Mouse (Mus musculus) lung, embryonic 16.5 days (tissue): ENCODE measurements around the gene Slc39a7. TPM values are rescaled to one million over a fixed set of nuclear protein-coding genes. Genes with fewer than 3 reads are reported as not detected.

Experiments
- ATAC-seq: fragments of 200-750 bp; cut with Nextera tagmentation; 2 replicates; pipeline ENCODE4 v1.8.0; 2017; ENCODE audit warnings: low read depth, mild to moderate bottlenecking, moderate library complexity
- H3K27ac ChIP-seq: fragments of 300-500 bp; sonication (generic); 2 replicates; pipeline ENCODE4 v1.5.1; 2014; ENCODE audit warnings: mild to moderate bottlenecking, control low read depth, low read length
- H3K27me3 ChIP-seq: fragments of 300-500 bp; sonication (generic); 2 replicates; pipeline ENCODE4 v1.6.1; 2014; ENCODE audit warnings: low read depth, low read length, mixed read lengths; ENCODE audit not compliant: control insufficient read depth, insufficient read depth
- H3K36me3 ChIP-seq: fragments of 300-500 bp; sonication (generic); 2 replicates; pipeline ENCODE4 v1.6.1; 2014; ENCODE audit warnings: low read length; ENCODE audit not compliant: control insufficient read depth, insufficient read depth
- H3K4me1 ChIP-seq: fragments of 300-500 bp; sonication (generic); replicated peaks from 2 replicates; pipeline ENCODE4 v1.6.1; 2014; ENCODE audit warnings: low read length, mixed read lengths; ENCODE audit not compliant: control insufficient read depth, insufficient read depth
- H3K4me2 ChIP-seq: fragments of 300-500 bp; sonication (generic); 2 replicates; pipeline ENCODE4 v1.6.1; 2014; ENCODE audit warnings: low read depth, low read length, control low read depth
- H3K4me3 ChIP-seq: fragments of 300-500 bp; sonication (generic); 2 replicates; pipeline ENCODE4 v1.5.1; 2014; ENCODE audit warnings: mild to moderate bottlenecking, low read length, control low read depth
- H3K9ac ChIP-seq: fragments of 300-500 bp; sonication (generic); 2 replicates; pipeline ENCODE4 v1.6.1; 2014; ENCODE audit warnings: low read length, control low read depth
- H3K9me3 ChIP-seq: fragments of 300-500 bp; sonication (generic); 2 replicates; pipeline ENCODE4 v1.6.1; 2016; ENCODE audit warnings: low read length; ENCODE audit not compliant: control insufficient read depth
- WGBS: fragments of 180-500 bp; shearing (Covaris S2); extraction: QIAGEN DNeasy Blood & Tissue Kit; methylation state at CpG from one replicate; pipeline ENCODE4 v1.1.7; 2014; 5-methylcytosine and 5-hydroxymethylcytosine counted together
- polyA plus RNA-seq: library from polyadenylated mRNA; unstranded; fragments of >200 nt; fragmentation: Nextera tagmentation; extraction: Ambion mirVana; gene quantifications from 2 replicates; pipeline ENCODE4 v1.2.1, GENCODE M21; 2015

Slc39a7 gene
- polyA plus RNA-seq, 1 experiment from 2014 or later, result 188 TPM

DNA sequence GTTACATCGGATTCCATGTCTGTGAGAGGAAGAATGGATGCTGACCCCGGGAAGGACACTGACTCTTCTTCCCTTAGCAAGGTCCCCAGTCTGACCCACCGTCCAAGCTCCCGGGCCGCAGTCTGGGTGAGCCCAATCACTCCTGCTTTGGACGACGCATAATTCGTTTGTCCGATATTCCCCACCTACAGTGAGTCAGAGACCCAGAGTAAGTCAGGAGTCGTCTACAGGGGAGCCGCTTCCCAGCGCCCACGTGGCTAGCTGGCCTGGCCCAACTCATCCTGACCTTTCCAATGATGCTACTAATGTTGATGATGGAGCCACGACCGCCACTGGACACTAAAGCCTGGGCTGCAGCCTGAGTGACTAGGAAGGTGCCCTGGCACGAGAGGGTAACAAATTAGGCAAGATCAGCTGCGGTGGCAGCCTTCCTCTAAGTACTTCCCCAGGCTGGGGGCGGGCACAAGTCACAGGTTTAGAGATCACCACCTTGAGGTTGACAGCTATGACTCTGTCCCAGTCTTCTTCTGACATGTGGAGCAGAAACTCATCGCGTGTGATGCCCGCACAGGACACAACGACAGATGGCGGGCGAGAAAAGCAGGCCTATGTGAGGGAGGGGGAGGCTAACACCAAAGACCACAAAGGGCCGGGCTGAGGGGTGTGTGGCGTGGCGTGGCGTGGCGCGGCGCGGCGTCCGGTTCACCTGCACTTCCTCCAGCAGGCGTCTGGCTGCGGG is 4.4 kb downstream of the Slc39a7 start:
- no peaks in the 10 kb centered on the region for H3K27me3 ChIP-seq
- WGBS, result 10% methylated on average over 36 of the region's 36 CpGs
- peak overlapping the region; percentile 71 for H3K27ac ChIP-seq
- peak overlapping the region; percentile 95 for H3K4me2 ChIP-seq
- H3K9me3 ChIP-seq, result no peaks in the 10 kb centered on the region
- H3K4me1 ChIP-seq, result peaks cover 49% of the 10 kb centered on the region
- peak overlapping the region; percentile 60 for H3K9ac ChIP-seq
- H3K36me3 ChIP-seq, result peaks cover 23% of the 10 kb centered on the region
- peak overlapping the region; percentile 60 for H3K4me3 ChIP-seq
- no peak; the same call in 1 of the 2 replicates for ATAC-seq

- WGBS, result 31% methylated on average over 2 of the region's 2 CpGs
- ATAC-seq, result no peak
- Histone ChIP-seq H3K4me2 (no peak overlapping the region), H3K4me1 (peaks cover 49% of the 10 kb centered on the region), H3K36me3 (peaks cover 27% of the 10 kb centered on the region), H3K4me3 (no peak overlapping the region), H3K27ac (no peak overlapping the region), H3K9ac (no peak overlapping the region), H3K9me3 (no peaks in the 10 kb centered on the region), H3K27me3 (no peaks in the 10 kb centered on the region)
Observed at GRCm38 (mm10) chr17:34026221-34026620, 5.3 kb downstream of the Slc39a7 start.

DNA sequence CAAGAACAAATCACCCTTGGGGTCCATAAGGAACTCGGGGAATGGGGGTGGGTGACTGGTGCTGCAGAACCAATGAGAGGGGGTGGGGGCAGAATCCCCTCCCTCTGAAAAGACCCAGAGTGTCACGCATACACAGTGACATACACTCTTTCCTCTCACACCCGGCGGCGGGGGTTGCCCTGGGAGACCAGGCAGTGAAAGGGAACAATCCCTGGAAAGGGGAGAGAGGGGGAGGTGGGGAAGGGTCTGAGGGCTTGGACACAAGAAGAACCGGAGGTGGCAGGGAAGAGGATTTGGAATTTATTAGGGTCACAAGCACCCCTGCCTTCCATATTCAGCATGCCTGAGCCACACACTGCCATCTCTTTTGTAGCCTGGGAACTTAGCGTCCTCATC is 5.7 kb downstream of the Slc39a7 start:
- Histone ChIP-seq H3K27me3 (no peaks in the 10 kb centered on the region), H3K4me1 (peaks cover 49% of the 10 kb centered on the region), H3K4me2 (peak overlapping the region; percentile 78), H3K4me3 (peak overlapping the region; percentile 83), H3K9me3 (no peaks in the 10 kb centered on the region), H3K36me3 (peaks cover 32% of the 10 kb centered on the region), H3K27ac (no peak overlapping the region), H3K9ac (peak overlapping the region; percentile 95)
- 24% methylated on average over 7 of the region's 7 CpGs for WGBS
- ATAC-seq, result no peak

DNA sequence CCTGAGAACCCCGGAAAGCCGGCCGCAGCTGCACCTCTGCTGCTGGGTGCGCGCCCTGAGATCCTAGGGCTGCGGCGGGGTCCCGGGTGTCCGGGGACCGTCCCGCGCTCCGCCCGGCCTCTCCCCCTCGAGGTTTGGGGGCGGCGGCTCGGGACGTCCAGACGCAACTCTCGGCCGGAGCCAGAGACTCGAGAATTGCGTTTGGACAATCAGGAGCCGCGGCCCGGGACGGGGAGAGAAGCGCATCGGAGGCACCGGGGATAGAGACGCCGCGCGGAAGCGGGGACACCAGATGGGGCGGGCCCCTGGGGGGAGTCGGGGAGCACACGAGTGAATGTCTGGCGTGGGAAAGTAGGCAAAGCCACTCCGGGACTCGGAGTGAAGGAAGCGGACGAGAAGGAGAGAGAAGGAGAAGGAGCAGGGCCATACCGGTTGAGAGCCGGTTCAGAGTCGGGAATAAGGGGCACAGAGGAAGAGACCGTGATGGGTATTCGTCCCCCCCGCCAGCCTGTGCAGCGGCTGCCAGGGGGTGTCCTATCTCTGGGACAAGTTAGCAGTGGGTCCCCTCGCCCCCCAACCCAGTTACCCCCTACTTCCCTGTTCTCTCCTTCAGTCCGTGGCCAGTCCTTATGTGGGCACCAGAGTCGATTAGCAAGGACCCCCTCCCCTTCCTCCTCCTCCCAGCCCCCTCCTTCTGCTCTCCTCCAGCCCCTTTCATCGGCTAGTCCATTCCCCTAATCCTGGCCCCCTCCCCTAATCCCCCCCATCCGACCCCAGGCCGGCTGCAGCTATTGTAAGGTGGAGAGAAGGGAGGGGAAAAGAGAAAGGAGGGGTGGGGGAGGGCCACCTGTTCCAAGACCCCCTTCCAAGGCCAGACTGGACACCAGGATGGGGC is 6.4 kb downstream of the Slc39a7 start:
- no peaks in the 10 kb centered on the region for H3K27me3 ChIP-seq
- H3K4me1 ChIP-seq, result peaks cover 43% of the 10 kb centered on the region
- 1% methylated on average over 57 of the region's 57 CpGs for WGBS
- H3K4me2 ChIP-seq, result peak overlapping the region; percentile 78
- H3K36me3 ChIP-seq, result peaks cover 34% of the 10 kb centered on the region
- peak overlapping the region; percentile 95 for H3K9ac ChIP-seq
- H3K9me3 ChIP-seq, result 0 out of 2 replicates have a peak, but pooled peaks cover 2% of the 10 kb centered on the region
- peak; percentile 2; the same call in 1 of the 2 replicates for ATAC-seq
- peak overlapping the region; percentile 91 for H3K27ac ChIP-seq
- H3K4me3 ChIP-seq, result peak overlapping the region; percentile 83

DNA sequence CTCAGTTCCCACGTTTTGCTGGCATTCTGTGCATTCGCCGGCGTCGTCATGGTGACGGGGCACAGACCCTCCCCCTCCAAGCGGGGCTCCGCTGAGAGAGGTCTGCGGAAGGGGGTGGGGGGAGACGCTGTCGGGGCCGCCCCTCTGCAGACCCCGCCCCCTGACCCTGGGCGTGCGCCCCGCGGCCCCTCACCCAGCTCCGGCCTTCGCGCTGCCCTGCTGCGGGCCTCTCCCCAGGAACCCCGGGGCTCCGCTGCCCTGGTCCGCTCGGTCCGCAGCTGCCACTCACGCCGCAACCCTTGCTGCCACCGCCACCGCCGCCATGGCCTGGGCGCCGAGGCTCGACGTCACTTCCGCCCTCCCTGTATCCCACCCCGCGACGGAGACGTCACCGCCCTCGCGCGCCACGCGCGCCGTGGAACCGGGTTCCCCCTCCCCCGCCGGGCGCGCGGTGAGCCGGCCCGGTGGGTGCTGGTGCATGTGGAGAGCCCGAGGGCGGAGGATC is 7.1 kb downstream of the Slc39a7 start, which contains the start of gene Ring1:
Ring1 (minus strand) TSS at position 364 of the 505 bp plus-strand sequence.
- peaks cover 36% of the 10 kb centered on the region for H3K4me1 ChIP-seq
- 0% methylated on average over 38 of the region's 58 CpGs for WGBS
- peak within 1 kb of the TSS; percentile 78 for H3K4me2 ChIP-seq
- peak; percentile 74 for ATAC-seq
- peak within 1 kb of the TSS; percentile 83 for H3K4me3 ChIP-seq
- peaks cover 28% of the 10 kb centered on the region for H3K36me3 ChIP-seq
- peaks cover 6% of the 10 kb centered on the region for H3K9me3 ChIP-seq
- peak within 1 kb of the TSS; percentile 91 for H3K27ac ChIP-seq
- H3K9ac ChIP-seq, result peak within 1 kb of the TSS; percentile 95
- H3K27me3 ChIP-seq, result no peaks in the 10 kb centered on the region

DNA sequence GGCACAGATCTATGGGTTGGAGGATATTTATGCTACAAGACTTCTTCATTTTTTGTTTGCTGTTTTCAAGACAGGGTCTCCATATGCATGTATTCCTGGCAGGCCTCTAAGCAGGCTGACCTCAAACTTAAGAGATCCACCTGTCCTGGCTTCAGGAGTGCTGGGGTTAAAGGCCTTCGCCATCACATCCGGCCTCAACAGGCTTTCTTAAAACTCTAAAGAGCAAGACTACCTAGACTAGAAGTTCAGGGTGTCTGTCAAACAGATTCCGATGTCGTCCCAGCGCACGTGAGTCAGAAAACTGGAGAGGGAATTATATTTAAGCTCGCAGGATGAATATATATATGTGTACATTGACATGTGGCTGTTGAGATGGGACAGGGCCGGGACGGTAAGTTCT is 7.8 kb downstream of the Slc39a7 start:
- H3K9me3 ChIP-seq, result peaks cover 10% of the 10 kb centered on the region
- no peak for ATAC-seq
- WGBS, result 52% methylated on average over 9 of the region's 9 CpGs
- peak overlapping the region; percentile 83 for H3K4me3 ChIP-seq
- H3K4me1 ChIP-seq, result peaks cover 34% of the 10 kb centered on the region
- H3K36me3 ChIP-seq, result peaks cover 21% of the 10 kb centered on the region
- H3K27ac ChIP-seq, result no peak overlapping the region
- H3K27me3 ChIP-seq, result no peaks in the 10 kb centered on the region
- H3K9ac ChIP-seq, result peak overlapping the region; percentile 95
- H3K4me2 ChIP-seq, result peak overlapping the region; percentile 78

- 98% methylated on average over 20 of the region's 20 CpGs for WGBS
Observed at GRCm38 (mm10) chr17:34022987-34023386, 8.5 kb downstream of the Slc39a7 start.

DNA sequence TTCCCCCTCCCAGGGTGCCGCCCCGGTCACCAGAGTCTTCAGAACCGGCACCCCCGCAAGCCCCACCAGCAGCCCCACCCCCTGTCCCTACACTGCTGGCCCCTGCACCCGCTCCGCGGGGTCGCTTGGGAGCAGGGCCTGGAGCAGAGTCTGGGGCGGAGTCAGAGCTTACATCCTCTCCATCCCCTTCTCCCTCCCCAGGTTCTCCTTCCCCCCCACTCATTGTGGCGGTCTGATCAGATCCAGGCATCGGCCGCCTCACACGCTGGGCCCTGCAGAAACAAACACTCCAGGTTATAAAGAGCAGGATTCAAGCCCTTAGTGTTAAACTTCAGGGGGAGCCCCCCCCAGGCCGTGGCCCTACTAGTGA is 9.1 kb downstream of the Slc39a7 start:
- H3K9me3 ChIP-seq, result peaks cover 10% of the 10 kb centered on the region
- no peak for ATAC-seq

More at GRCm38 (mm10) chr17:34022987-34023386, 8.5 kb downstream of the Slc39a7 start:
- H3K4me3 ChIP-seq, result no peak overlapping the region
- H3K36me3 ChIP-seq, result peaks cover 17% of the 10 kb centered on the region
- peaks cover 27% of the 10 kb centered on the region for H3K4me1 ChIP-seq
- no peak overlapping the region for H3K9ac ChIP-seq
- no peaks in the 10 kb centered on the region for H3K27me3 ChIP-seq
- peaks cover 10% of the 10 kb centered on the region for H3K9me3 ChIP-seq
- ATAC-seq, result no peak
- H3K4me2 ChIP-seq, result no peak overlapping the region
- H3K27ac ChIP-seq, result no peak overlapping the region

More for the DNA sequence above, 9.1 kb downstream of the Slc39a7 start:
- H3K27ac ChIP-seq, result no peak overlapping the region
- H3K9ac ChIP-seq, result no peak overlapping the region
- peaks cover 26% of the 10 kb centered on the region for H3K4me1 ChIP-seq
- no peak overlapping the region for H3K4me2 ChIP-seq
- H3K4me3 ChIP-seq, result no peak overlapping the region
- peaks cover 17% of the 10 kb centered on the region for H3K36me3 ChIP-seq
- 89% methylated on average over 13 of the region's 14 CpGs for WGBS
- H3K27me3 ChIP-seq, result no peaks in the 10 kb centered on the region
